Mouse (Mus musculus) skeletal muscle tissue, adult 2 months (tissue): Measurements from ENCODE around the gene Klhl10.

Experiments
- DNase-seq: peaks from one replicate; pipeline ENCODE4 v3.0.0-alpha.2; 2012; ENCODE audit warnings: low read depth, low spot score

Gene Klhl10

GRCm38 (mm10) chr11:100441797-100442196 is at the start of gene Klhl10, which contains the start of gene Nt5c3b:
Klhl10 (plus strand) TSS chr11:100441917.
Nt5c3b (minus strand) TSS chr11:100441808.
- DNase-seq = no peak

- DNase-seq = no peak
These were observed 48.8 kb upstream of the Klhl10 start for GRCm38 (mm10) chr11:100392958-100393357.

GRCm38 (mm10) chr11:100393733-100394132 is 48.0 kb upstream of the Klhl10 start:
- no peak for DNase-seq

- DNase-seq = no peak
These were observed 47.2 kb upstream of the Klhl10 start for GRCm38 (mm10) chr11:100394353-100395074.

DNA sequence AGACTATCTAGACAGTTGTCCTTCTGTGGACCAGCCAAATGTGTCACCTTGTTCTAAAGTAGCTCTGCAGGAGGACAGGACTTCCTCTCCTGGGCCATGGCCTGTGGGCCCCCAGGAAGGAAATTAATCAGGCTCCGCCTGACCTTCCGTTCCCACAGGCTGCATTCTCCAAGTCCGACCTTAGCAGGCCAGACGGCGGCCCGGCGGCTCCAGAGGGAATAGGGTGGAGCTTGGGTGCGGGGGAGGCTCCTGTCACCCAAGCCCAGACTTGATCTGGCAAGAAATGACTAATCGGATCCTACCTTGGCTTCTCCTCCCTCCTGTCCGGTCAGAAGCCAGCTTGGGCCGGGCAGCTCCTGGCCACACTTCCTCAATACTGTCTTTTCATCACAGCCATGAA is 46.5 kb upstream of the Klhl10 start:
- DNase-seq = peak; percentile 85

- DNase-seq = no peak
These were observed 45.7 kb upstream of the Klhl10 start for GRCm38 (mm10) chr11:100395861-100396631.

DNA sequence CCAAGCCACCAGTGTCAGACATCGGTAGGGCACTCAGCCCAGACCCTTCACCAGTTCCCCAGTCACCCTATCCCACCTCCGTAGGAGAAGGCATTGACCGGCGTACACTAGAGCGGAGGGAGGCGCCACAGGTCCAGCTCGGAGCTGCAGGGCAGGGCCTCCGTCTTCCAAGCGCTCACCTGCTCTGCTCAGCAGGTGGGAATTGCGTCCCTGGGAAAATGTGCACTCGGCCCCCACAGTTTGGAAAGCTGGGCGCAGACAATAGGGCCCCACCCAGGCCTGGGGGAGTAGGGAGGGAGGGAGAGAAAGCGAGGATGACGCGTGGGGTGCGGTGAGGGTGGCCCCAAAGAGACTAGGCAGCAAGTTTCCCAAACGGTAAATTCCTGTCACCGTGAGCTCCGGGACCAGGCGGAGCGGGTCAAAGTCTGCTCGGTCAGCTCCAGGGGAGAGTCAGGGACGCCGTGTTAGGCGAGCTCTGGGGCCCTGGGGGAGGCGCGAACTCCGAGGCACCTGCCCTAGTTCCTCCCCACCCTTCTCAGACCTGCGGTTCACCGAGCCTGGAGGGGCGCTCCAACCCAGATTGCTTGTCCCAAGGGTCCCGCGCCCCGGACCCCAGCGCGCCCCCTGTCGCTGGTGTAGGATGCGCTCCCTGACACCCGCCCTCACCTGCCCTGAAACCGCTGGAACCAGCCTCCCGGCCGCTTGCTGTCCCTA is 44.7 kb upstream of the Klhl10 start:
- DNase-seq = no peak

DNA sequence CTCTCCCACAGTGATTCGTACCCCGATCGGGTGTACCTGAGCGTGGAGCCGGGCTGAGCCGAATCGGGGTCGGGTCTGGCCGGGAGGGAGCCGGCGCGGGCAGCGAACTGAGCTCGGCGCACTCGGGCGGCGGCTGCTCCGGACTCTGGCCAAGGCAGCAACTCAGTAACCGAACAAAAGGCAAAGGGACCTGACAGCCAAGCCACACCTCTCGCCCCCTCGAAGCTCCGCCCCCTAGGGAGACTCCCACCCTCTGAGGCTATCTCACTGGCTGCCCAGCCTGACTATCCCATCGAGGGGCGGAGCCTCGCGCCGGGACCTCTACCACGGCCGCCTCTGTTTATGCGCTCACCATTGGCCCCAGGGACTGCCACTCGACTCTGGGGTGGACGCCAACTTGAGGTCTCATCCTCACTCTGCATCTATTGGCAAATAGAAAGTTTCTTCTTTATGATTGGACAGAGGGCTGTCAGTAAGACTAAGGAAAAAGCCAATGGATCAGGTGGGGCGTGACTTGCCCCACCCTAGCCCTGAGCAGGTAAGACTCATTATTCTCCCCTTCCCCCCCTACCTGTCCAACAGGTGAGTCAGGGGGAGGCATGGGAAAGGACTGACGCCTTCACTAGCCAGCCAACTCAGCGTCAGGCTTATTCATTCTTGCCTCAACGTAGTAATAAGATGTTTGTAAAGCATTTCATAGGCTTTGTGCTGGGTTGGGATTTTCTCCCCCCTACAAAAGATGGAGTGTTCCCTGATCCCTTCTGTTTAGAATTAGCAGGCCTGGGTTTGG is 43.9 kb upstream of the Klhl10 start, which contains the start of gene Jup:
Gene Jup (minus strand): TSS at position 164 of the 790 bp plus-strand sequence.
- peak; percentile 99 for DNase-seq

- no peak for DNase-seq
These were observed 43.2 kb upstream of the Klhl10 start for GRCm38 (mm10) chr11:100398517-100398916.

GRCm38 (mm10) chr11:100399320-100399719 is 42.4 kb upstream of the Klhl10 start:
- DNase-seq = no peak

DNA sequence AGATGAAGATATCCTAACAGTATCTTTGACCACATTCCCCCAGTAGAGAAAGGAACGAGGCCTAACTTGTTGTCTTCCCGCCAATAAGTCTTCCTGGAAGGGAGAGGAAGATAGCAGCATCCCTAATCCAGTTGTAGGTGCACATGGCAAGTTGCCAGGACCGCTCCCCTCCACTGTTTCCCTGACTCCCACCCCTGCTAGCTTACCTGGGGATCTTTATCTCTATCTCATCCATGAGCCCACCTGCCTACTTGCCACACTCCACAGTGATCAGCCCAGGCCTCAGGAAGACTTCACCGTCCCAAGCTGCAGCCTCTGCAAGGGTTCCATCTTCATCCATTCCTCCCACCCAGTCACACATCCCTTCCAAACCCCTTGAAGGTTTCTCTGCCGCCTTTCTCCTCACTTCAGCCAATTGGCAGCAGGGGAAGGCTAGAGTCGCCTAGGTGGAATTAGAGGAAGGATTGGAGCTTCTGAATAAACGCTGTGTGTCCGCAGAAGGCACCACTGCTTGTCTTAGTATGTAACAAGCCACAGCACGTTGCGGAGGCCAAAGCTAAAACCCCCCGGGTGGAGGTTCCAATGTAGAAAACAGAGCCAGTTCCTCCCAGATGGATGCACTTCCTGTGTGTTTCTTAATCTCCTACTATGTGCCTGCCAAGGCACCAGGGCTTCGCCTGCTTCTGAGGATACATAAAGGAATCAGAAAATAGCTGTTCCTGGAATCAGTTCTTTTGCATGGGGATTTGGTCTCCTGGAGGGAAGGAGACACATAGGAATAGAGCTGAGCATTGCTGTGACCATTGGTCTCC is 41.8 kb upstream of the Klhl10 start:
- no peak for DNase-seq

GRCm38 (mm10) chr11:100400842-100401241 is 40.9 kb upstream of the Klhl10 start:
- DNase-seq = no peak

DNA sequence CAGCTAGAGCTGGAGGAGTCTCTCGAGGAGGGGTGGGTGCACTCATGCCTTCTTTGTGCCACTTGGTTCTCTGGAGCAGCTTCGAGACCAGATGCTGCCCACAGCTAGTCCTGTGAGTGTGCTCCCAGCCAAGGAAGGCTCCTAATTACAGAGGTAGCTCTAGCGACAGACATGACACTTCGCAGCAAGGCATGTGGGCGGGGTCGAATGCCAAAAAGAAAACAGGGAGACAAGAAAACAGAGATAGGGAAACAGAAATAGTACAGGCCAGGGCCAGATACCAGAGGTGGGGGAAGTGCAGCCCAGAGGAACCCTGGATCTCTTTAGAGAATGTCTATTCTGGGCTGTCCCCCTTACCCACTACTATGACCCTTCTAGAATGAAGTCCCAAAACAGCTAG is 39.5 kb upstream of the Klhl10 start:
- no peak for DNase-seq

- DNase-seq = no peak
These were observed 39.0 kb upstream of the Klhl10 start for GRCm38 (mm10) chr11:100402682-100403081.

DNA sequence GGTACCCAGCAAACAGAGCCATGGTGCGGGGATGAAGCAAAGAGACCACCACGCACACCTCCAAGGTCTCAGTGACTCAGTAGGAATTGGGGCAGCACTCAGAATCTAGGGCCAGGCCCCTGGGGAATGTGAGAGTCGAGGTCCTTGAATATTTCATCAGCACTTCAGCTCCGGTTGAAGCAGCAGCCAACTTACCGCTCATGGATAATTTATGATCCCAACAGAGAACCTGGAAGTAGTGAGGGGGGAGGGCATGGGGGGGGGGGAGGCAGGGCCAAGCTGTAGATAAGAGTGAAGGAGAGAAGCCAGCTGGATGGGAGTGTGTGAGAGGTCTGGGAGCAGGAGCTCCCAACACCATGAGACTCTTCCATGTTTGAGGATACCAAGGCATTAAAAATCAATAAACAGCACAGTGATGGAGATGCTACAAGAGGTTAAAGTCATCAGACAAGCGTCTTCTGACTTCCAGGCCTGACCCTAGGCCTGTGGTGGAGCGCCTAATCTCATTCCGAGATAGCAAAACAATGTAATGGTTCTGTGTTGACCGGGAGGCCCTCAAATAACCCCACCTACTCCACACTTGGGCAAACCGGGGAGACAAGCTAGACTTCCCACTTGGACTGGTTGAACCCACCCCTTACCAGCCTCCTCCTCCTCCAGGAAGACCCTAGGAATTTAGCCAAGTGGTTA is 38.1 kb upstream of the Klhl10 start:
- DNase-seq = no peak

DNA sequence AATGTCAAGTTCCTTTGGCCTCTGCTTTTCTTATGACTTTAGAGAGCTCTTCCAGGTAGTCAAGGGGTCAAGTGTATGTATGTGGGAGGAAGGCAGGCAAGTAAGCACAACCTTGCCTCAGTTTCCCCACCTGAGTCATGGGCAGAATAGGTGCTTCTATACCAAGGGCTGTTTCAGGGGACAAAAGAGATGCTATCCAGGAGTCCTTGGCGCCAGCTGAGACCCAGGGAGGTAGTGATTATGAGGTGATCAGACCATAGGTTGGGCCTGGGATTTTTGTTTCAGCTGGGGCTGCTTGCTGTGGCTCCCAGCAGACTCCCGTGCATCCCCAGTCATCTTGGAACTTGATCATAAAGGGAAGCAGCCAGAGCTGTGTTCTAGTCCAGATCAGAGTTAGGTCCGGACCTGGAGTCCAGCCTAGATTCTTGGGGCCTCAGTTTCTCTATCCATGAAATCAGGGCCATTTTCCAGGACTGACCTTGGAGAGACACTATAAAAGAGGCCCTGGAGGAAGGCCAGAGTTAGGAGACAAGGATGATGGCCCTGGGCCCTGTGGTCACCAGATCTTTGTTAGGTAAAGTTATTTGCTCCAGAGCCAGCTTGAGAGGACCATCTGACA is 37.2 kb upstream of the Klhl10 start:
- no peak for DNase-seq

GRCm38 (mm10) chr11:100406273-100406672 is 35.4 kb upstream of the Klhl10 start:
- DNase-seq = no peak

- no peak for DNase-seq
These were observed 34.6 kb upstream of the Klhl10 start for GRCm38 (mm10) chr11:100406995-100407705.
